Mouse (Mus musculus): Measurements from ENCODE around the gene Rptor. TPM values are rescaled to one million over a fixed set of nuclear protein-coding genes. Genes with fewer than 3 reads are reported as not detected.
A peak's percentile ranks its signal among the peaks of the same experiment; 100 is the strongest.

The Rptor gene
- polyA plus RNA-seq, 1 experiment, result 43.6 TPM

GRCm38 (mm10) chr11:119788919-119789713 is 186.4 kb downstream of the Rptor start:
- WGBS, result 21% methylated on average over 3 of the region's 3 CpGs
- no peak overlapping the region for H3K4me3 ChIP-seq (replicated peaks; ENCODE audit: insufficient read depth, low read depth, low read length)
- peaks cover 32% of the 10 kb centered on the region for H3K4me1 ChIP-seq (ENCODE audit: control insufficient read depth, insufficient read depth, low read length)
- DNase-seq, result peak; percentile 45 to 66
- H3K27ac ChIP-seq (ENCODE audit: insufficient read depth, low read length), result peak overlapping the region; percentile 20
- H3K27me3 ChIP-seq (ENCODE audit: control insufficient read depth, insufficient read depth, low read length), result no peaks in the 10 kb centered on the region
- TF ChIP-seq POLR2A (IDR thresholded peaks at IDR 0.05; ENCODE audit: borderline replicate concordance, insufficient read depth, low read length), result no peak
- no peak for TF ChIP-seq CTCF (IDR thresholded peaks at IDR 0.05; ENCODE audit: borderline replicate concordance, insufficient read depth, low read depth, low read length)

GRCm38 (mm10) chr11:119791923-119792564 is 189.3 kb downstream of the Rptor start:
- DNase-seq, result no peak
- no peak overlapping the region for H3K27ac ChIP-seq (ENCODE audit: insufficient read depth, low read length)
- no peaks in the 10 kb centered on the region for H3K27me3 ChIP-seq (ENCODE audit: control insufficient read depth, insufficient read depth, low read length)
- WGBS, result 83% methylated on average over 10 of the region's 10 CpGs
- TF ChIP-seq POLR2A (IDR thresholded peaks at IDR 0.05; ENCODE audit: borderline replicate concordance, insufficient read depth, low read length) (no peak), CTCF (IDR thresholded peaks at IDR 0.05; ENCODE audit: borderline replicate concordance, insufficient read depth, low read depth, low read length) (no peak)
- no peak overlapping the region for H3K4me3 ChIP-seq (replicated peaks; ENCODE audit: insufficient read depth, low read depth, low read length)
- peaks cover 40% of the 10 kb centered on the region for H3K4me1 ChIP-seq (ENCODE audit: control insufficient read depth, insufficient read depth, low read length)

- TF ChIP-seq POLR2A (IDR thresholded peaks at IDR 0.05; ENCODE audit: borderline replicate concordance, insufficient read depth, low read length) (no peak), CTCF (IDR thresholded peaks at IDR 0.05; ENCODE audit: borderline replicate concordance, insufficient read depth, low read depth, low read length) (no peak)
- no peak for DNase-seq
- peaks cover 44% of the 10 kb centered on the region for H3K4me1 ChIP-seq (ENCODE audit: control insufficient read depth, insufficient read depth, low read length)
- H3K27ac ChIP-seq (ENCODE audit: insufficient read depth, low read length), result no peak overlapping the region
- 93% methylated on average over 6 of the region's 6 CpGs for WGBS
- H3K4me3 ChIP-seq (replicated peaks; ENCODE audit: insufficient read depth, low read depth, low read length), result no peak overlapping the region
- H3K27me3 ChIP-seq (ENCODE audit: control insufficient read depth, insufficient read depth, low read length), result no peaks in the 10 kb centered on the region
Measured at GRCm38 (mm10) chr11:119793378-119793777, 190.7 kb downstream of the Rptor start.

GRCm38 (mm10) chr11:119794020-119794419 is 191.3 kb downstream of the Rptor start:
- no peak for DNase-seq
- 100% methylated on average over 1 of the region's 1 CpGs for WGBS
- no peak for TF ChIP-seq POLR2A (IDR thresholded peaks at IDR 0.05; ENCODE audit: borderline replicate concordance, insufficient read depth, low read length)
- TF ChIP-seq CTCF (IDR thresholded peaks at IDR 0.05; ENCODE audit: borderline replicate concordance, insufficient read depth, low read depth, low read length), result no peak
- H3K27me3 ChIP-seq (ENCODE audit: control insufficient read depth, insufficient read depth, low read length), result no peaks in the 10 kb centered on the region
- peaks cover 41% of the 10 kb centered on the region for H3K4me1 ChIP-seq (ENCODE audit: control insufficient read depth, insufficient read depth, low read length)
- H3K27ac ChIP-seq (ENCODE audit: insufficient read depth, low read length), result no peak overlapping the region
- no peak overlapping the region for H3K4me3 ChIP-seq (replicated peaks; ENCODE audit: insufficient read depth, low read depth, low read length)

GRCm38 (mm10) chr11:119794671-119795070 is 192.0 kb downstream of the Rptor start:
- no peak overlapping the region for H3K27ac ChIP-seq (ENCODE audit: insufficient read depth, low read length)
- TF ChIP-seq CTCF (IDR thresholded peaks at IDR 0.05; ENCODE audit: borderline replicate concordance, insufficient read depth, low read depth, low read length), result no peak
- no peak for TF ChIP-seq POLR2A (IDR thresholded peaks at IDR 0.05; ENCODE audit: borderline replicate concordance, insufficient read depth, low read length)

GRCm38 (mm10) chr11:119796406-119796805 is 193.7 kb downstream of the Rptor start:
- peak; percentile 74 to 84 for DNase-seq
- Histone ChIP-seq H3K4me1 (ENCODE audit: control insufficient read depth, insufficient read depth, low read length) (peaks cover 31% of the 10 kb centered on the region), H3K27ac (ENCODE audit: insufficient read depth, low read length) (no peak overlapping the region), H3K27me3 (ENCODE audit: control insufficient read depth, insufficient read depth, low read length) (no peaks in the 10 kb centered on the region), H3K4me3 (replicated peaks; ENCODE audit: insufficient read depth, low read depth, low read length) (no peak overlapping the region)
- 6% methylated on average over 7 of the region's 7 CpGs for WGBS
- TF ChIP-seq POLR2A (IDR thresholded peaks at IDR 0.05; ENCODE audit: borderline replicate concordance, insufficient read depth, low read length), result no peak
- TF ChIP-seq CTCF (IDR thresholded peaks at IDR 0.05; ENCODE audit: borderline replicate concordance, insufficient read depth, low read depth, low read length), result no peak

More at GRCm38 (mm10) chr11:119794671-119795070, 192.0 kb downstream of the Rptor start:
- DNase-seq, result no peak
- H3K27me3 ChIP-seq (ENCODE audit: control insufficient read depth, insufficient read depth, low read length), result no peaks in the 10 kb centered on the region
- WGBS, result 79% methylated on average over 6 of the region's 6 CpGs
- no peak overlapping the region for H3K4me3 ChIP-seq (replicated peaks; ENCODE audit: insufficient read depth, low read depth, low read length)
- peaks cover 35% of the 10 kb centered on the region for H3K4me1 ChIP-seq (ENCODE audit: control insufficient read depth, insufficient read depth, low read length)

DNA sequence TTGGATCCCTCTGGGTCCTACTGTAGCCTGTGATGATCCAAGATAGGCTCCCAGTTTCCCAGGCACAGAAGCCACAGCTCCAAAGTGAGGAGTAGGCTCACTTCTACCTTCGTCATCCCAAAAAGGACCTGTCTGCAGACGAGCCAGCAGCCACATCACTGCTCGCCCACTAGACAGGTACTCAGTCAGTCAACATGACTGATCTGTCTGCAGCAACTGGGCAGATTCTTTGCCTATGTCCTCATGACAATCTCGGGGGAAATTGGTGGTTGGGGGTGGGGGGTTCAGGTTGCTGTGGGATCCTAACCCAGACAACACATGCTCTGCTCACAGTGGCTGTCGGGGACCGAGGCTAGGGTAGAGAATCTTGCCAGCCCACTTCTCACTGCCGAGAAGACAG is 194.1 kb downstream of the Rptor start:
- Histone ChIP-seq H3K27ac (ENCODE audit: insufficient read depth, low read length) (no peak overlapping the region), H3K4me3 (replicated peaks; ENCODE audit: insufficient read depth, low read depth, low read length) (no peak overlapping the region), H3K27me3 (ENCODE audit: control insufficient read depth, insufficient read depth, low read length) (no peaks in the 10 kb centered on the region), H3K4me1 (ENCODE audit: control insufficient read depth, insufficient read depth, low read length) (peaks cover 31% of the 10 kb centered on the region)
- 82% methylated on average over 7 of the region's 7 CpGs for WGBS
- peak in 1 of 2 experiments; percentile 20 for DNase-seq
- TF ChIP-seq POLR2A (IDR thresholded peaks at IDR 0.05; ENCODE audit: borderline replicate concordance, insufficient read depth, low read length) (no peak), CTCF (IDR thresholded peaks at IDR 0.05; ENCODE audit: borderline replicate concordance, insufficient read depth, low read depth, low read length) (no peak)

- no peak overlapping the region for H3K27ac ChIP-seq (ENCODE audit: insufficient read depth, low read length)
Measured at GRCm38 (mm10) chr11:119799536-119799935, 196.8 kb downstream of the Rptor start.

More at GRCm38 (mm10) chr11:119799536-119799935, 196.8 kb downstream of the Rptor start:
- no peak for DNase-seq
- WGBS, result 90% methylated on average over 2 of the region's 2 CpGs
- Histone ChIP-seq H3K4me3 (replicated peaks; ENCODE audit: insufficient read depth, low read depth, low read length) (no peak overlapping the region), H3K4me1 (ENCODE audit: control insufficient read depth, insufficient read depth, low read length) (peaks cover 25% of the 10 kb centered on the region), H3K27me3 (ENCODE audit: control insufficient read depth, insufficient read depth, low read length) (no peaks in the 10 kb centered on the region)
- TF ChIP-seq POLR2A (IDR thresholded peaks at IDR 0.05; ENCODE audit: borderline replicate concordance, insufficient read depth, low read length) (no peak), CTCF (IDR thresholded peaks at IDR 0.05; ENCODE audit: borderline replicate concordance, insufficient read depth, low read depth, low read length) (no peak)
